Mouse (Mus musculus) intestine, postnatal 0 days (tissue): ENCODE results near the gene Tnfrsf9. TPM values are rescaled to one million over a fixed set of nuclear protein-coding genes. Genes with fewer than 3 reads are reported as not detected.

ENCODE experiments used
- ATAC-seq: fragments of 200-750 bp; cut with Nextera tagmentation; 2 replicates; pipeline ENCODE4 v1.8.0; 2017; ENCODE audit warnings: mild to moderate bottlenecking, moderate TSS enrichment, moderate library complexity
- H3K27ac ChIP-seq: fragments of 300-500 bp; sonication (generic); 2 replicates; pipeline ENCODE4 v1.5.1; 2014; ENCODE audit warnings: mild to moderate bottlenecking, low read depth, low read length, moderate library complexity
- H3K27me3 ChIP-seq: fragments of 300-500 bp; sonication (generic); replicated peaks from 2 replicates; pipeline ENCODE4 v1.6.1; 2014; ENCODE audit warnings: low read length, mixed read lengths; ENCODE audit not compliant: control insufficient read depth, insufficient read depth
- H3K36me3 ChIP-seq: fragments of 300-500 bp; sonication (generic); 2 replicates; pipeline ENCODE4 v1.6.1; 2014; ENCODE audit warnings: mild to moderate bottlenecking, moderate library complexity; ENCODE audit not compliant: control insufficient read depth, insufficient read depth
- H3K4me1 ChIP-seq: fragments of 300-500 bp; sonication (generic); replicated peaks from 2 replicates; pipeline ENCODE4 v1.6.1; 2014; ENCODE audit warnings: antibody characterized with exemption, low read length, mixed read lengths; ENCODE audit not compliant: control insufficient read depth, insufficient read depth
- H3K4me2 ChIP-seq: fragments of 300-500 bp; sonication (generic); replicated peaks from 2 replicates; pipeline ENCODE4 v1.6.1; 2014; ENCODE audit warnings: low read depth, mild to moderate bottlenecking, moderate library complexity
- H3K4me3 ChIP-seq: fragments of 300-500 bp; sonication (generic); 2 replicates; pipeline ENCODE4 v1.5.1; 2014; ENCODE audit warnings: low read depth, low read length
- H3K9ac ChIP-seq: fragments of 300-500 bp; sonication (generic); 2 replicates; pipeline ENCODE4 v1.6.1; 2014; ENCODE audit warnings: mild to moderate bottlenecking, low read depth, low read length
- H3K9me3 ChIP-seq: fragments of 300-500 bp; sonication (generic); 2 replicates; pipeline ENCODE4 v1.6.1; 2016; ENCODE audit warnings: mixed run types; ENCODE audit not compliant: control insufficient read depth
- CTCF ChIP-seq: sonication (generic); IDR thresholded peaks from 2 replicates; pipeline ENCODE4 v1.5.1; 2016; ENCODE audit warnings: low read depth, mild to moderate bottlenecking, control low read depth, antibody characterized with exemption, moderate library complexity
- WGBS: fragments of 180-500 bp; shearing (Covaris S2); extraction: QIAGEN DNeasy Blood & Tissue Kit; methylation state at CpG from one replicate; pipeline ENCODE4 v1.1.7; 2014; 5-methylcytosine and 5-hydroxymethylcytosine counted together
- polyA plus RNA-seq: library from polyadenylated mRNA; unstranded; fragments of >200 nt; fragmentation: Nextera tagmentation; extraction: Ambion mirVana; gene quantifications from 2 replicates; pipeline ENCODE4 v1.2.1, GENCODE M21; 2015

The Tnfrsf9 gene
- polyA plus RNA-seq, 1 experiment from 2014 or later = 0.20 TPM

- WGBS = 58% methylated on average over 10 of the region's 10 CpGs
- H3K27ac ChIP-seq = no peak overlapping the region
Observed at GRCm38 (mm10) chr4:150927789-150928188, 13.4 kb downstream of the Tnfrsf9 start.

DNA sequence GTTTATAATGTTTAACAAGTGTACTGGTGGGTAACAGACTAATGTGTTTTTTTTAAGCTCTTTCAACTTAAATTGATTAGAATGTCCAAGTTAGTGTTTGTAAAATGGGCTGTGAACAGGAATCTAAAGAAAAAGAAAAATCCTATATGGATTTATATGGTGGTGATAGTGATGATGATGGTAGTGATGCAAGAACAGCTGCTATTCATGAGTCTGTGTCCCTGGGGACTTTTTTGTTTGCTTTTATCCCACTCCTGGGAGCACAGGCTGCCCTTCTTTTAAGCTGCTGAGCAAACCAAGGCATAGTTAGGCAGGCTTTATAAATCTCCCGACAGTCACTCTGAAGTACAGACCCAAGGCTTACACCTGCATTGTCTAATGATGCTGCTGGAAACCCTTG, 19.1 kb downstream of the Tnfrsf9 start:
- no peak overlapping the region for H3K4me2 ChIP-seq
- no peak overlapping the region for H3K9ac ChIP-seq
- 59% methylated on average over 1 of the region's 1 CpGs for WGBS
- no peak overlapping the region for H3K27ac ChIP-seq
- H3K4me3 ChIP-seq = no peak overlapping the region
- TF ChIP-seq CTCF = no peak
- no peaks in the 10 kb centered on the region for H3K36me3 ChIP-seq
- no peaks in the 10 kb centered on the region for H3K4me1 ChIP-seq
- no peaks in the 10 kb centered on the region for H3K27me3 ChIP-seq
- no peak for ATAC-seq
- no peaks in the 10 kb centered on the region for H3K9me3 ChIP-seq

More at GRCm38 (mm10) chr4:150927789-150928188, 13.4 kb downstream of the Tnfrsf9 start:
- Histone ChIP-seq H3K4me1 (no peaks in the 10 kb centered on the region), H3K36me3 (no peaks in the 10 kb centered on the region), H3K9me3 (no peaks in the 10 kb centered on the region), H3K4me3 (no peak overlapping the region), H3K9ac (no peak overlapping the region), H3K27me3 (no peaks in the 10 kb centered on the region), H3K4me2 (no peak overlapping the region)
- no peak for ATAC-seq
- no peak for TF ChIP-seq CTCF

DNA sequence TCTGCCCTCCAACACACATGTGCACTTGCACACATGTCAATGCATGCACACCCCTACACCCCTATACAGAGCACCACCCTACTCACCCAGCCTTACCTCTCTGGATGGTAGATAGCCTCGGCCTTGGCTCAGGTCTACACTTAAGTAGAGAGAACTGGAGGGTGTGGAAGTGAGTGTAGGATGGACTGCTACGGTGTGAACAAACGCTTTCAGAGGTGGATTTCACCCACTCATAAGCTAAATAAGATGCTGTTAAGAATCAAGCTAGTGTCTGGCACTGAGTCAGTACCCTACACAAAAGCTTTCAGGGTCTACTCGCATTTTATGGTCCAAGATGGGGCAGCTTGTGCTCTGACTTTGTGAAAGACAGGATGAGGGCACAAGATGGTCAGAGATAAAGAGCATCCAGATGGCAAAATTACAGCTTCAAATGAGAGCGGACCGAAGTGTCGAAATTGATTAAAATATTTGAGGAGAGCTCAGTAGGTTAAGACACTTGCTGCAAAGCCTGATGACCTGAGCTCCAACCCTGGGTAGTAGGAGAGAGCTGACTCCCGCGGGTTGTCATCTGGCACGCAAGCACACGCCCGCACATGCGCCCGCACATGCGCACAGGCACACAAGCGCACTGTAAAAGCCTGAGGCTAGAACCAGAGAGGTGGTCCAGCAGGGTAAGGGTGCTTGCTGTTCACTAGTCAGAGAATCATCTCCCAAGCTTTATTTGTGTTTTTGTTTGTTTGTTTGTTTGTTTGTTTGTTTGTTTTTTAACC, 23.1 kb downstream of the Tnfrsf9 start:
- H3K4me1 ChIP-seq = no peaks in the 10 kb centered on the region
- H3K9ac ChIP-seq = no peak overlapping the region
- H3K9me3 ChIP-seq = no peaks in the 10 kb centered on the region
- no peak for TF ChIP-seq CTCF
- no peaks in the 10 kb centered on the region for H3K36me3 ChIP-seq
- ATAC-seq = no peak
- H3K4me3 ChIP-seq = no peak overlapping the region
- H3K4me2 ChIP-seq = peak overlapping the region; percentile 32
- no peaks in the 10 kb centered on the region for H3K27me3 ChIP-seq
- no peak overlapping the region for H3K27ac ChIP-seq
- 82% methylated on average over 16 of the region's 16 CpGs for WGBS

DNA sequence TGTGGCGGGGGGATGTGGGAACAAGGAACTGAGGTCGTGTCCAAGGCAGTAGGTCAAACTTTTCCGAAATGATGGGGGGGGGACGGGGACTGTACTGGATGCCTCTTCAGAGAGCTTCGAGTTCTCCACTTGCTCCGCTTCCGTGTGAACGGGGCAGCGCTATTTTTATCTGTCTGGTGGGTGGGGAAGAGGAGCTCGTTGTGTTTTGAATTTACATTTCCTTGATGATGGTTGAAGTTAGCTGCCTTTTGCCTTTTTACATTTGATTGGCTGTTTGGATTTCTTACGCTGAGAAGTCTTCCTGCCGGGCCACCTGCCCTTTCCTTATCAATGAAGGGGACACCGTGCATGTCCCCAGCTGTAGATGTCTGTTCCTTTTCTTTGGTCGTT, 23.7 kb downstream of the Tnfrsf9 start:
- Histone ChIP-seq H3K9ac (no peak overlapping the region), H3K9me3 (no peaks in the 10 kb centered on the region), H3K4me2 (peak overlapping the region; percentile 32), H3K4me1 (no peaks in the 10 kb centered on the region), H3K4me3 (no peak overlapping the region), H3K27me3 (no peaks in the 10 kb centered on the region), H3K36me3 (no peaks in the 10 kb centered on the region), H3K27ac (no peak overlapping the region)
- TF ChIP-seq CTCF = no peak
- ATAC-seq = no peak
- whole genome bisulfite sequencing = 37% methylated on average over 14 of the region's 14 CpGs

- Histone ChIP-seq H3K9ac (no peak overlapping the region), H3K4me3 (no peak overlapping the region), H3K4me2 (no peak overlapping the region), H3K27ac (no peak overlapping the region), H3K9me3 (no peaks in the 10 kb centered on the region), H3K36me3 (no peaks in the 10 kb centered on the region), H3K27me3 (no peaks in the 10 kb centered on the region), H3K4me1 (no peaks in the 10 kb centered on the region)
- TF ChIP-seq CTCF = no peak
- no peak for ATAC-seq
- WGBS = 54% methylated on average over 13 of the region's 13 CpGs
Observed at GRCm38 (mm10) chr4:150939991-150940651, 25.8 kb downstream of the Tnfrsf9 start.

GRCm38 (mm10) chr4:150944707-150945106, 30.3 kb downstream of the Tnfrsf9 start:
- Histone ChIP-seq H3K27ac (no peak overlapping the region), H3K9me3 (no peaks in the 10 kb centered on the region), H3K4me1 (no peaks in the 10 kb centered on the region), H3K9ac (no peak overlapping the region), H3K36me3 (no peaks in the 10 kb centered on the region), H3K27me3 (no peaks in the 10 kb centered on the region), H3K4me3 (no peak overlapping the region), H3K4me2 (no peak overlapping the region)
- TF ChIP-seq CTCF = no peak
- no peak for ATAC-seq
- 93% methylated on average over 7 of the region's 7 CpGs for WGBS
